Mouse (Mus musculus): ENCODE data around the gene Ift74. TPM values are rescaled to one million over a fixed set of nuclear protein-coding genes. Genes with fewer than 3 reads are reported as not detected.

The Ift74 gene
- polyA plus RNA-seq, 1 experiment from 2014 or later = 1.9 TPM

- no peaks in the 10 kb centered on the region for H3K36me3 ChIP-seq (replicated peaks)
- H3K9ac ChIP-seq = no peak overlapping the region
- H3K4me2 ChIP-seq = no peak overlapping the region
- no peak for ATAC-seq (ENCODE audit: insufficient read depth)
- no peaks in the 10 kb centered on the region for H3K9me3 ChIP-seq (replicated peaks)
- H3K4me3 ChIP-seq (replicated peaks) = no peak overlapping the region
- no peak overlapping the region for H3K27ac ChIP-seq (replicated peaks)
- WGBS (ENCODE audit: insufficient replicate concordance) = 44% methylated on average over 3 of the region's 3 CpGs
- no peaks in the 10 kb centered on the region for H3K27me3 ChIP-seq
- H3K4me1 ChIP-seq (replicated peaks) = no peaks in the 10 kb centered on the region
These were observed 82.1 kb downstream of the Ift74 start for GRCm38 (mm10) chr4:94696368-94696767.

GRCm38 (mm10) chr4:94711002-94711401 is 96.7 kb downstream of the Ift74 start:
- Histone ChIP-seq H3K4me3 (replicated peaks) (no peak overlapping the region), H3K9me3 (replicated peaks) (no peaks in the 10 kb centered on the region), H3K36me3 (replicated peaks) (no peaks in the 10 kb centered on the region), H3K27ac (replicated peaks) (no peak overlapping the region), H3K27me3 (no peaks in the 10 kb centered on the region), H3K9ac (no peak overlapping the region), H3K4me2 (no peak overlapping the region), H3K4me1 (replicated peaks) (no peaks in the 10 kb centered on the region)
- WGBS (ENCODE audit: insufficient replicate concordance) = 19% methylated on average over 2 of the region's 2 CpGs
- no peak for ATAC-seq (ENCODE audit: insufficient read depth)

- WGBS (ENCODE audit: insufficient replicate concordance) = 44% methylated on average over 4 of the region's 4 CpGs
These were observed 97.1 kb downstream of the Ift74 start for GRCm38 (mm10) chr4:94711426-94711825.

GRCm38 (mm10) chr4:94713741-94714140 is 99.5 kb downstream of the Ift74 start:
- Histone ChIP-seq H3K36me3 (replicated peaks) (no peaks in the 10 kb centered on the region), H3K27ac (replicated peaks) (no peak overlapping the region), H3K27me3 (no peaks in the 10 kb centered on the region), H3K9me3 (replicated peaks) (no peaks in the 10 kb centered on the region), H3K4me2 (no peak overlapping the region), H3K9ac (no peak overlapping the region), H3K4me3 (replicated peaks) (no peak overlapping the region), H3K4me1 (replicated peaks) (no peaks in the 10 kb centered on the region)
- ATAC-seq (ENCODE audit: insufficient read depth) = no peak

More at GRCm38 (mm10) chr4:94711426-94711825, 97.1 kb downstream of the Ift74 start:
- no peaks in the 10 kb centered on the region for H3K36me3 ChIP-seq (replicated peaks)
- H3K4me1 ChIP-seq (replicated peaks) = no peaks in the 10 kb centered on the region
- H3K9me3 ChIP-seq (replicated peaks) = no peaks in the 10 kb centered on the region
- ATAC-seq (ENCODE audit: insufficient read depth) = no peak
- no peak overlapping the region for H3K9ac ChIP-seq
- no peak overlapping the region for H3K27ac ChIP-seq (replicated peaks)
- H3K4me3 ChIP-seq (replicated peaks) = no peak overlapping the region
- no peaks in the 10 kb centered on the region for H3K27me3 ChIP-seq
- no peak overlapping the region for H3K4me2 ChIP-seq

- H3K36me3 ChIP-seq (replicated peaks) = no peaks in the 10 kb centered on the region
- WGBS (ENCODE audit: insufficient replicate concordance) = 32% methylated on average over 6 of the region's 6 CpGs
- no peaks in the 10 kb centered on the region for H3K27me3 ChIP-seq
- H3K4me3 ChIP-seq (replicated peaks) = no peak overlapping the region
- no peaks in the 10 kb centered on the region for H3K4me1 ChIP-seq (replicated peaks)
- H3K4me2 ChIP-seq = no peak overlapping the region
- no peak overlapping the region for H3K9ac ChIP-seq
- H3K9me3 ChIP-seq (replicated peaks) = no peaks in the 10 kb centered on the region
- ATAC-seq (ENCODE audit: insufficient read depth) = no peak
- H3K27ac ChIP-seq (replicated peaks) = no peak overlapping the region
These were observed 100.9 kb downstream of the Ift74 start for GRCm38 (mm10) chr4:94715166-94715565.

- H3K4me1 ChIP-seq (replicated peaks) = no peaks in the 10 kb centered on the region
- WGBS (ENCODE audit: insufficient replicate concordance) = 39% methylated on average over 4 of the region's 4 CpGs
These were observed 111.5 kb downstream of the Ift74 start for GRCm38 (mm10) chr4:94725799-94726198.

GRCm38 (mm10) chr4:94732721-94733120 is 118.4 kb downstream of the Ift74 start:
- H3K4me3 ChIP-seq (replicated peaks) = no peak overlapping the region
- no peak overlapping the region for H3K4me2 ChIP-seq
- ATAC-seq (ENCODE audit: insufficient read depth) = no peak
- H3K9me3 ChIP-seq (replicated peaks) = no peaks in the 10 kb centered on the region
- H3K36me3 ChIP-seq (replicated peaks) = no peaks in the 10 kb centered on the region
- H3K27me3 ChIP-seq = no peaks in the 10 kb centered on the region
- no peak overlapping the region for H3K27ac ChIP-seq (replicated peaks)
- no peaks in the 10 kb centered on the region for H3K4me1 ChIP-seq (replicated peaks)
- no peak overlapping the region for H3K9ac ChIP-seq

More at GRCm38 (mm10) chr4:94725799-94726198, 111.5 kb downstream of the Ift74 start:
- Histone ChIP-seq H3K9ac (no peak overlapping the region), H3K4me2 (no peak overlapping the region), H3K4me3 (replicated peaks) (no peak overlapping the region), H3K27me3 (no peaks in the 10 kb centered on the region), H3K36me3 (replicated peaks) (no peaks in the 10 kb centered on the region), H3K9me3 (replicated peaks) (no peaks in the 10 kb centered on the region), H3K27ac (replicated peaks) (no peak overlapping the region)
- no peak for ATAC-seq (ENCODE audit: insufficient read depth)

- Histone ChIP-seq H3K9ac (no peak overlapping the region), H3K4me3 (replicated peaks) (no peak overlapping the region), H3K36me3 (replicated peaks) (no peaks in the 10 kb centered on the region), H3K9me3 (replicated peaks) (no peaks in the 10 kb centered on the region), H3K27ac (replicated peaks) (no peak overlapping the region), H3K4me1 (replicated peaks) (no peaks in the 10 kb centered on the region), H3K27me3 (no peaks in the 10 kb centered on the region), H3K4me2 (no peak overlapping the region)
- ATAC-seq (ENCODE audit: insufficient read depth) = no peak
- WGBS (ENCODE audit: insufficient replicate concordance) = 28% methylated on average over 5 of the region's 5 CpGs
These were observed 123.3 kb downstream of the Ift74 start for GRCm38 (mm10) chr4:94737326-94738295.

- Histone ChIP-seq H3K9me3 (replicated peaks) (no peaks in the 10 kb centered on the region), H3K9ac (no peak within 1 kb of the TSS), H3K4me2 (peak within 1 kb of the TSS; percentile 21), H3K27ac (replicated peaks) (no peak within 1 kb of the TSS), H3K27me3 (no peaks in the 10 kb centered on the region), H3K36me3 (replicated peaks) (no peaks in the 10 kb centered on the region), H3K4me3 (replicated peaks) (peak within 1 kb of the TSS; percentile 5; the same call in 1 of the 2 replicates), H3K4me1 (replicated peaks) (no peaks in the 10 kb centered on the region)
- peak; percentile 73 for ATAC-seq (ENCODE audit: insufficient read depth)
- WGBS (ENCODE audit: insufficient replicate concordance) = 17% methylated on average over 16 of the region's 16 CpGs
These were observed 124.8 kb downstream of the Ift74 start, which contains the start of gene Tek for GRCm38 (mm10) chr4:94738838-94739731. Gene Tek (plus strand): TSS chr4:94739289.

GRCm38 (mm10) chr4:94741824-94742223 is 127.5 kb downstream of the Ift74 start:
- no peak overlapping the region for H3K9ac ChIP-seq
- H3K9me3 ChIP-seq (replicated peaks) = no peaks in the 10 kb centered on the region
- H3K36me3 ChIP-seq (replicated peaks) = no peaks in the 10 kb centered on the region
- 20% methylated on average over 1 of the region's 1 CpGs for WGBS (ENCODE audit: insufficient replicate concordance)
- H3K27me3 ChIP-seq = no peaks in the 10 kb centered on the region
- no peaks in the 10 kb centered on the region for H3K4me1 ChIP-seq (replicated peaks)
- H3K4me3 ChIP-seq (replicated peaks) = no peak overlapping the region
- no peak for ATAC-seq (ENCODE audit: insufficient read depth)
- no peak overlapping the region for H3K4me2 ChIP-seq
- H3K27ac ChIP-seq (replicated peaks) = no peak overlapping the region

All from liver, embryonic 15.5 days (tissue).